Mouse (Mus musculus) limb, embryonic 11.5 days (tissue): Measurements from ENCODE around the gene Fam168a. TPM values are rescaled to one million over a fixed set of nuclear protein-coding genes. Genes with fewer than 3 reads are reported as not detected.

ENCODE experiments used
- ATAC-seq: fragments of 200-750 bp; cut with Nextera tagmentation; 2 replicates; pipeline ENCODE4 v1.8.0; 2017; ENCODE audit warnings: low read depth; ENCODE audit not compliant: insufficient number of reproducible peaks, low FRiP score, low TSS enrichment
- DNase-seq: peaks from one replicate; pipeline ENCODE4 v3.0.0-alpha.2; 2015; ENCODE audit warnings: low spot score
- H3K27ac ChIP-seq: fragments of 300-500 bp; sonication (generic); replicated peaks from 2 replicates; pipeline ENCODE4 v1.5.1; 2014; ENCODE audit warnings: low read depth, mild to moderate bottlenecking, low read length
- H3K27me3 ChIP-seq: fragments of 300-500 bp; sonication (generic); 2 replicates; pipeline ENCODE4 v1.6.1; 2014; ENCODE audit warnings: mild to moderate bottlenecking, low read length, mixed read lengths; ENCODE audit not compliant: control insufficient read depth, insufficient read depth
- H3K36me3 ChIP-seq: fragments of 300-500 bp; sonication (generic); 2 replicates; pipeline ENCODE4 v1.6.1; 2014; ENCODE audit warnings: mild to moderate bottlenecking, low read length, moderate library complexity, mixed read lengths; ENCODE audit not compliant: control insufficient read depth, insufficient read depth
- H3K4me1 ChIP-seq: fragments of 300-500 bp; sonication (generic); 2 replicates; pipeline ENCODE4 v1.6.1; 2014; ENCODE audit warnings: low read length, mixed read lengths; ENCODE audit not compliant: control insufficient read depth, insufficient read depth
- H3K4me2 ChIP-seq: fragments of 300-500 bp; sonication (generic); 2 replicates; pipeline ENCODE4 v1.6.1; 2014; ENCODE audit warnings: low read depth, mild to moderate bottlenecking, moderate library complexity; ENCODE audit not compliant: severe bottlenecking
- H3K4me3 ChIP-seq: fragments of 300-500 bp; sonication (generic); 2 replicates; pipeline ENCODE4 v1.5.1; 2014; ENCODE audit warnings: low read depth, low read length
- H3K9ac ChIP-seq: fragments of 300-500 bp; sonication (generic); 2 replicates; pipeline ENCODE4 v1.6.1; 2014; ENCODE audit warnings: mild to moderate bottlenecking, low read length
- H3K9me3 ChIP-seq: fragments of 300-500 bp; sonication (generic); 2 replicates; pipeline ENCODE4 v1.6.1; 2016; ENCODE audit warnings: low read length; ENCODE audit not compliant: control insufficient read depth
- WGBS: fragments of 180-500 bp; shearing (Covaris S2); extraction: QIAGEN DNeasy Blood & Tissue Kit; methylation state at CpG from one replicate; pipeline ENCODE4 v1.1.7; 2014; 5-methylcytosine and 5-hydroxymethylcytosine counted together
- polyA plus RNA-seq: library from polyadenylated mRNA; unstranded; fragments of >200 nt; fragmentation: Nextera tagmentation; extraction: Ambion mirVana; gene quantifications from 2 replicates; pipeline ENCODE4 v1.2.1, GENCODE M21; 2014

Gene Fam168a
- polyA plus RNA-seq, 1 experiment from 2014 or later, result 49.7 TPM

GRCm38 (mm10) chr7:100875822-100876221, 169.4 kb downstream of the Fam168a start:
- Histone ChIP-seq H3K27ac (no peak overlapping the region), H3K9ac (no peak overlapping the region), H3K9me3 (no peaks in the 10 kb centered on the region), H3K36me3 (peaks cover 35% of the 10 kb centered on the region), H3K4me2 (no peak overlapping the region), H3K4me1 (0 out of 2 replicates have a peak, but pooled peaks cover 2% of the 10 kb centered on the region), H3K27me3 (no peaks in the 10 kb centered on the region), H3K4me3 (no peak overlapping the region)
- WGBS, result 73% methylated on average over 1 of the region's 1 CpGs
- DNase-seq (no peak), ATAC-seq (no peak)

GRCm38 (mm10) chr7:100876293-100876692, 169.9 kb downstream of the Fam168a start:
- no peaks in the 10 kb centered on the region for H3K9me3 ChIP-seq
- no peaks in the 10 kb centered on the region for H3K27me3 ChIP-seq
- no peak for ATAC-seq
- no peak overlapping the region for H3K27ac ChIP-seq
- H3K36me3 ChIP-seq, result peaks cover 39% of the 10 kb centered on the region
- no peak overlapping the region for H3K4me2 ChIP-seq
- WGBS, result 91% methylated on average over 13 of the region's 13 CpGs
- no peak overlapping the region for H3K9ac ChIP-seq
- H3K4me3 ChIP-seq, result no peak overlapping the region
- H3K4me1 ChIP-seq, result 0 out of 2 replicates have a peak, but pooled peaks cover 2% of the 10 kb centered on the region
- DNase-seq, result no peak

DNA sequence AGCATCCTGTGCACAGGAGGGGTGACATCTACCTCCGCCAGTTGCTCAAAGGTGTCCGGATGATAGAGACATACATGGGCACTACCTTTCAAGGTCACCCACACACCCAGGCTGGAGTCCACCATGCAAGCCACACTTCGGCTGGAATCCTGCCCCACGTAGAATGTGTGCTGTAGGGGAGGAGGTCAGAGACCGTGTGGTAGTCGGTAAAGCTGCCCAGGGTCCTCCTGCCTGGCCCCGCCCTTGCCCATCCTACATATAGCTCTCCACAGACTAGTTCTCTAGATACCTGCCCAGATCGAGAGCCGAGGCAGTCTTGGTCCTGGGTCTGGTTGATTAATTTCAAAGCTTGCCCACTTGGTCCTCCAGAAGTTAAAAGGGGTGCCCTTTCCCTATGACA, 170.3 kb downstream of the Fam168a start:
- DNase-seq (no peak), ATAC-seq (no peak)
- Histone ChIP-seq H3K9me3 (no peaks in the 10 kb centered on the region), H3K27me3 (no peaks in the 10 kb centered on the region), H3K4me1 (0 out of 2 replicates have a peak, but pooled peaks cover 2% of the 10 kb centered on the region), H3K27ac (no peak overlapping the region), H3K4me2 (no peak overlapping the region), H3K36me3 (peaks cover 40% of the 10 kb centered on the region), H3K9ac (no peak overlapping the region), H3K4me3 (no peak overlapping the region)
- WGBS, result 93% methylated on average over 9 of the region's 9 CpGs

DNA sequence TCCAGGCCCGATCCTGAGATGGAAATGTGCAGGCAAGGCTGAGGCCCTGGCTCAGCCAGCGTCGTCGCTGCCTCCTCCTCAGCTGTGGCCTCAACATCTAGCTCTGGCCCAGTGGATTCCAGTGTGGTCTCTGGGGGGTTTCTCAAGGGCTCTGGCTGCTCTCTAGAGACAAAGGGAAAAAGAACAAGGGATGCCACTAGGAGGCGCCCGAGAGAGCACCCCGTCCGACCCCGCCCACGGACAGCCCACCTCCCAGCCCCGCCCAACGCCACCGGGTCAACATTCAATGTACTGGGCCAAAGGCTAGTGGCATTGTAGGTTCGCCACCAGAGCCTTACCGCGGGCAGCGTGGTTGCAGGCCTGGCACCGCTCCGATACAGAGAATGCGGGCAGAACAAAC, 173.2 kb downstream of the Fam168a start:
- H3K27me3 ChIP-seq, result no peaks in the 10 kb centered on the region
- peak; percentile 14; the same call in 1 of the 2 replicates for ATAC-seq
- H3K4me3 ChIP-seq, result no peak overlapping the region
- 0 out of 2 replicates have a peak, but pooled peaks cover 2% of the 10 kb centered on the region for H3K4me1 ChIP-seq
- WGBS, result 18% methylated on average over 20 of the region's 20 CpGs
- peak; percentile 88 for DNase-seq
- H3K9me3 ChIP-seq, result no peaks in the 10 kb centered on the region
- H3K4me2 ChIP-seq, result no peak overlapping the region
- no peak overlapping the region for H3K9ac ChIP-seq
- no peak overlapping the region for H3K27ac ChIP-seq
- peaks cover 42% of the 10 kb centered on the region for H3K36me3 ChIP-seq

GRCm38 (mm10) chr7:100881531-100881930, 175.1 kb downstream of the Fam168a start:
- H3K4me3 ChIP-seq, result no peak overlapping the region
- no peak overlapping the region for H3K27ac ChIP-seq
- no peak overlapping the region for H3K4me2 ChIP-seq
- no peak for DNase-seq
- no peak for ATAC-seq
- no peaks in the 10 kb centered on the region for H3K9me3 ChIP-seq
- no peaks in the 10 kb centered on the region for H3K27me3 ChIP-seq
- peaks cover 42% of the 10 kb centered on the region for H3K36me3 ChIP-seq
- WGBS, result 92% methylated on average over 9 of the region's 9 CpGs
- H3K4me1 ChIP-seq, result 0 out of 2 replicates have a peak, but pooled peaks cover 2% of the 10 kb centered on the region
- no peak overlapping the region for H3K9ac ChIP-seq

GRCm38 (mm10) chr7:100881950-100882349, 175.5 kb downstream of the Fam168a start:
- H3K27ac ChIP-seq, result no peak overlapping the region
- no peak for DNase-seq
- H3K4me2 ChIP-seq, result no peak overlapping the region
- H3K27me3 ChIP-seq, result no peaks in the 10 kb centered on the region
- H3K9ac ChIP-seq, result no peak overlapping the region
- 88% methylated on average over 4 of the region's 4 CpGs for WGBS
- no peak overlapping the region for H3K4me3 ChIP-seq
- ATAC-seq, result no peak
- no peaks in the 10 kb centered on the region for H3K9me3 ChIP-seq
- peaks cover 41% of the 10 kb centered on the region for H3K36me3 ChIP-seq
- H3K4me1 ChIP-seq, result 0 out of 2 replicates have a peak, but pooled peaks cover 2% of the 10 kb centered on the region

DNA sequence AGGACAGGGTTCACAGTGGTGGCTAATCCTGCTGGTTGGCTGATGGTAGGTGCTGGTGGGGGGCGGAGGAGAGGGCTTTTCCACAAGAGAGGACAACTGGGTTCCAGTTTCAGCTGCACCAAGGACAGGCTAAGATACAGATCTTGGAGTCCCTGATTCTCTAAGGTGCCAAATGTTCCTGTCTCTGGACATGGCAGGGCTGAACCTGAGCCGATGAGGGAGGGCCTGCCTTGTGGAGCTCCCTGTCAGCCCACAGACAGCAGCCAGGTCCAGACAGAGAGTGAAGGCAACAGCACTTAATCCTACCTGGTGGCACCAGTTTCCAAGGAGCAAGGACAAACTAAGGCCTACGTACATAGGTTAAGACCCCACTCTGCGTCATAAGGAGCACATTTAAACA, 178.0 kb downstream of the Fam168a start:
- Histone ChIP-seq H3K4me3 (no peak overlapping the region), H3K4me2 (no peak overlapping the region), H3K27me3 (no peaks in the 10 kb centered on the region), H3K9me3 (no peaks in the 10 kb centered on the region), H3K4me1 (0 out of 2 replicates have a peak, but pooled peaks cover 2% of the 10 kb centered on the region), H3K36me3 (peaks cover 29% of the 10 kb centered on the region), H3K9ac (no peak overlapping the region), H3K27ac (no peak overlapping the region)
- WGBS, result 94% methylated on average over 4 of the region's 4 CpGs
- ATAC-seq (no peak), DNase-seq (no peak)

DNA sequence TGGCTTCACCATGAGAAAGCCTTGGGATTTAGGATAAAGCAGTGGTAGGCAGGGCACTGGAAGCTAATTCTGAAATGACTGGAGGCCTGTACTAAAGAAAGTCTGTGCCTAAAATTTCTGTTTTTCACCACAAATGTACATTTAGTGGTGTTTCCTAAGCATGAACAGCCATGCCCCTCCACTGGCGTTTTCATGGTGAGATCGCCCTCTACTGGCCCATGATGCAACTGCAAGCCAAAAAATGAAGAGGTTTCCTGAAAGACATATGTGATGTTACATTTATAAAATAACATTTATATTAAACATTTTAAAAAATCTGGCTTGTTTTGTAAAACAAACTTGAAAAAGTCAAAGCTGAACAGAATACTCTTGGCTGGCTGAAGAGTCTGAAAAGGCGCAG, 180.1 kb downstream of the Fam168a start:
- no peak for ATAC-seq
- Histone ChIP-seq H3K27ac (no peak overlapping the region), H3K27me3 (no peaks in the 10 kb centered on the region), H3K9ac (no peak overlapping the region), H3K36me3 (peaks cover 21% of the 10 kb centered on the region), H3K4me3 (no peak overlapping the region), H3K9me3 (no peaks in the 10 kb centered on the region), H3K4me1 (no peaks in the 10 kb centered on the region), H3K4me2 (no peak overlapping the region)
- DNase-seq, result peak; percentile 79
- 36% methylated on average over 3 of the region's 3 CpGs for WGBS
